Mouse (Mus musculus) activated CD4-positive, CD25-positive, alpha-beta regulatory T cell, adult 4 months (primary cell): ENCODE measurements around the gene Spata5. TPM values are rescaled to one million over a fixed set of nuclear protein-coding genes. Genes with fewer than 3 reads are reported as not detected.

Experiments used
- ATAC-seq: one replicate; pipeline ENCODE4 v1.8.0; 2017
- polyA plus RNA-seq, 2 experiments: library from polyadenylated mRNA; unstranded; fragments of 100-300 nt; shearing (Covaris generic); gene quantifications; one replicate each; pipeline ENCODE4 v1.2.1; 2017

Spata5 gene
- 10 to 100 TPM; 24.6 to 30.7 TPM for polyA plus RNA-seq

GRCm38 (mm10) chr3:37419458-37419991, at the start of gene Spata5:
TSS of gene Spata5 (plus strand) at chr3:37419896.
- peak; percentile 75 for ATAC-seq

- ATAC-seq, result peak; percentile 59
These were observed 49.3 kb upstream of the Spata5 start for GRCm38 (mm10) chr3:37370407-37370806.

- no peak for ATAC-seq
These were observed 46.0 kb upstream of the Spata5 start for GRCm38 (mm10) chr3:37373712-37374111.

- ATAC-seq, result no peak
These were observed 41.8 kb upstream of the Spata5 start for GRCm38 (mm10) chr3:37377926-37378325.

GRCm38 (mm10) chr3:37378412-37378811, 41.3 kb upstream of the Spata5 start:
- ATAC-seq, result no peak

GRCm38 (mm10) chr3:37379201-37379600, 40.5 kb upstream of the Spata5 start:
- no peak for ATAC-seq

- no peak for ATAC-seq
These were observed 39.5 kb upstream of the Spata5 start for GRCm38 (mm10) chr3:37379930-37380881.

- ATAC-seq, result no peak
These were observed 38.2 kb upstream of the Spata5 start for GRCm38 (mm10) chr3:37381457-37381856.

- ATAC-seq, result no peak
These were observed 36.5 kb upstream of the Spata5 start for GRCm38 (mm10) chr3:37383096-37383765.

- no peak for ATAC-seq
These were observed 32.4 kb upstream of the Spata5 start for GRCm38 (mm10) chr3:37387310-37387709.

GRCm38 (mm10) chr3:37396930-37397608, 22.6 kb upstream of the Spata5 start:
- no peak for ATAC-seq

- no peak for ATAC-seq
These were observed 22.1 kb upstream of the Spata5 start for GRCm38 (mm10) chr3:37397646-37398045.

- no peak for ATAC-seq
These were observed 20.9 kb upstream of the Spata5 start for GRCm38 (mm10) chr3:37398661-37399395.

GRCm38 (mm10) chr3:37401729-37402610, 17.7 kb upstream of the Spata5 start:
- no peak for ATAC-seq

- ATAC-seq, result no peak
These were observed 12.1 kb upstream of the Spata5 start for GRCm38 (mm10) chr3:37407598-37407997.

- ATAC-seq, result no peak
These were observed 6.2 kb upstream of the Spata5 start for GRCm38 (mm10) chr3:37413446-37413845.

GRCm38 (mm10) chr3:37414413-37414960, 5.2 kb upstream of the Spata5 start:
- ATAC-seq, result no peak

- no peak for ATAC-seq
These were observed 1.4 kb upstream of the Spata5 start for GRCm38 (mm10) chr3:37418341-37418740.

- peak; percentile 48 for ATAC-seq
These were observed 687 bp upstream of the Spata5 start for GRCm38 (mm10) chr3:37418961-37419457.

GRCm38 (mm10) chr3:37420072-37420471, 376 bp downstream of the Spata5 start, which contains the start of gene Nudt6:
TSS of gene Nudt6 (minus strand) at chr3:37420211.
- ATAC-seq, result peak; percentile 68
